8 mouse cellular contexts compared by ENCODE assay signal in the genomic region with DNA sequence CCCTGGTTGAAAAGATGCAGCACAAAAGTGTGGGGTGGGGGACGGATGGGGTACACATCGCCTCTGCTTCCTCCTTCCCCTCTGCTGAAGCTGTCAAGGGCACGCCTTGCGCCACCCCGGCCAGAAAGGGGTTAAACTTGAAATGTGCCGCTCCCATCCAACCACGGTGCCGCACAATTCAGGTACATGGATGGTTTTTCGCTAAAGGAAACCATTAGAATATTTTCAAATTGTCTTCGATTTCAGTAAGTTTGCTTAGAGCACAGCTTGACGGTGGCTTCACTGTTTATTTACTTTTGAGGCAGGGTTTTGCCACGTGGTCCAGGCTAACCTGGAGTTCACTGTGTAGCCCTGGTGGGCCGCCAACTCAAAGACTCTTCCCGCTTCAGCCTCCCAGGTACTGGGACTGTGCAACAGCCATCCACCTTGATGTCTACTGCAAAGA. TPM values are rescaled to one million over a fixed set of nuclear protein-coding genes. Genes with fewer than 3 reads are reported as not detected.
A peak's percentile ranks its signal among the peaks of the same experiment; 100 is the strongest.
DNase-seq lines count a peak whose midpoint lies in the region; ATAC-seq and TF ChIP-seq lines count a peak whose summit lies in the region.

Tmem44 (minus strand) TSS at position 95 of the 445 bp plus-strand sequence.

- TF ChIP-seq CTCF in kidney, adult 2 months (conservative IDR thresholded peaks at IDR 0.05; ENCODE audit: insufficient read depth, insufficient read length, low read depth, low read length), result no peak

- ATAC-seq in activated CD4-positive, CD25-positive, alpha-beta regulatory T cell, adult 4 months, result peak; percentile 15
- ATAC-seq in heart, embryonic 13.5 days (ENCODE audit: extremely low read depth, insufficient number of reproducible peaks, low FRiP score, low TSS enrichment), result no peak
- peak; percentile 71 for ATAC-seq in neural tube, embryonic 14.5 days (ENCODE audit: low read depth)

- H3K36me3 ChIP-seq in kidney, adult 2 months (ENCODE audit: control insufficient read depth, insufficient read depth, low read length), result no peaks in the 10 kb centered on the region
- peaks cover 29% of the 10 kb centered on the region for H3K36me3 ChIP-seq in heart, embryonic 13.5 days
- H3K36me3 ChIP-seq in neural tube, embryonic 14.5 days (ENCODE audit: control insufficient read depth, insufficient read depth, low read length), result 0 out of 2 replicates have a peak, but pooled peaks cover 4% of the 10 kb centered on the region

- peaks cover 7% of the 10 kb centered on the region for H3K4me1 ChIP-seq in kidney, adult 2 months (ENCODE audit: control insufficient read depth, insufficient read depth, low read length)
- H3K4me1 ChIP-seq in heart, embryonic 13.5 days, result peaks cover 40% of the 10 kb centered on the region
- peaks cover 6% of the 10 kb centered on the region; the same call in 1 of the 2 replicates for H3K4me1 ChIP-seq in neural tube, embryonic 14.5 days (ENCODE audit: control insufficient read depth, insufficient read depth, low read length)

- no peak for TF ChIP-seq POLR2A in kidney, adult 2 months (IDR thresholded peaks at IDR 0.05; ENCODE audit: low read depth, low read length)

- no peak within 1 kb of the TSS for H3K27ac ChIP-seq in kidney, adult 2 months (ENCODE audit: insufficient read depth, low read depth, low read length)
- H3K27ac ChIP-seq in heart, embryonic 13.5 days (replicated peaks), result peak within 1 kb of the TSS; percentile 65
- peak within 1 kb of the TSS; percentile 75 for H3K27ac ChIP-seq in neural tube, embryonic 14.5 days (ENCODE audit: low read depth, low read length)

- H3K9ac ChIP-seq in heart, embryonic 13.5 days, result peak within 1 kb of the TSS; percentile 91
- H3K9ac ChIP-seq in neural tube, embryonic 14.5 days (replicated peaks; ENCODE audit: low read depth, low read length), result peak within 1 kb of the TSS; percentile 87

- H3K9me3 ChIP-seq in heart, embryonic 13.5 days, result peaks cover 17% of the 10 kb centered on the region
- H3K9me3 ChIP-seq in neural tube, embryonic 14.5 days (ENCODE audit: control insufficient read depth, low read length), result no peaks in the 10 kb centered on the region

- no peaks in the 10 kb centered on the region for H3K27me3 ChIP-seq in kidney, adult 2 months (replicated peaks; ENCODE audit: control insufficient read depth, insufficient read depth, low read length)
- H3K27me3 ChIP-seq in heart, embryonic 13.5 days (replicated peaks), result no peaks in the 10 kb centered on the region
- H3K27me3 ChIP-seq in neural tube, embryonic 14.5 days (ENCODE audit: control insufficient read depth, insufficient read depth, low read length), result no peaks in the 10 kb centered on the region

- peak within 1 kb of the TSS; percentile 74 for H3K4me2 ChIP-seq in heart, embryonic 13.5 days
- peak within 1 kb of the TSS; percentile 58 for H3K4me2 ChIP-seq in neural tube, embryonic 14.5 days (ENCODE audit: low read depth, low read length)

- peak within 1 kb of the TSS; percentile 52 for H3K4me3 ChIP-seq in kidney, adult 2 months (ENCODE audit: insufficient read depth, low read depth, low read length)
- peak within 1 kb of the TSS; percentile 84 for H3K4me3 ChIP-seq in heart, embryonic 13.5 days
- peak within 1 kb of the TSS; percentile 60 for H3K4me3 ChIP-seq in neural tube, embryonic 14.5 days (ENCODE audit: low read depth, low read length)

- no peak for DNase-seq in kidney, adult 2 months
- no peak for DNase-seq in kidney, postnatal 10 days
- DNase-seq in left cerebral cortex, postnatal 4 days, result no peak
- no peak for DNase-seq in MN1 (ENCODE audit: low spot score)
- no peak for DNase-seq in kidney, postnatal 36 days

- intact Hi-C loops in left cerebral cortex, postnatal 4 days (cut with DNase I), result no loop called here

- WGBS in kidney, adult 2 months, result 14% methylated on average over 14 of the region's 14 CpGs
- 4% methylated on average over 14 of the region's 14 CpGs for WGBS in heart, embryonic 13.5 days
- 4% methylated on average over 14 of the region's 14 CpGs for WGBS in neural tube, embryonic 14.5 days

RNA-seq across cellular contexts. Expression of gene Tmem44, which starts in this region (rescaled TPM):
- polyA plus RNA-seq in kidney, adult 2 months (2012; rRNA removed), result 6.7 and 9.4 TPM in 2 replicates
- under 1 TPM in 1 of 2 experiments, not detected in 1; 0.85 TPM for polyA plus RNA-seq in activated CD4-positive, CD25-positive, alpha-beta regulatory T cell, adult 4 months (2017; shearing (Covaris generic))
- 19.6 and 20.9 TPM in 2 replicates for polyA plus RNA-seq in heart, embryonic 13.5 days (2015; fragmentation: Nextera tagmentation; extraction: Ambion mirVana)
- 100 to 1,000 TPM; 101 to 112 TPM for total RNA-seq in left cerebral cortex, postnatal 4 days (2021)
- 65.0 and 73.8 TPM in 2 replicates for polyA plus RNA-seq in neural tube, embryonic 14.5 days (2014; fragmentation: Nextera tagmentation; extraction: Ambion mirVana)

Comparison
In these comparisons a context has a peak if more than half of its experiments do, and no peak if none do; other contexts are left out.
1. Peak in ATAC-seq in activated CD4-positive, CD25-positive, alpha-beta regulatory T cell, adult 4 months; RNA of the gene not detected or under 1 TPM.